Mouse (Mus musculus) embryo, embryonic 10 days (tissue): ENCODE data around the gene Nit1.

ENCODE experiments used
- DNase-seq: peaks from one replicate; pipeline ENCODE4 v3.0.0-alpha.2; 2015; ENCODE audit warnings: low spot score

The Nit1 gene

DNA sequence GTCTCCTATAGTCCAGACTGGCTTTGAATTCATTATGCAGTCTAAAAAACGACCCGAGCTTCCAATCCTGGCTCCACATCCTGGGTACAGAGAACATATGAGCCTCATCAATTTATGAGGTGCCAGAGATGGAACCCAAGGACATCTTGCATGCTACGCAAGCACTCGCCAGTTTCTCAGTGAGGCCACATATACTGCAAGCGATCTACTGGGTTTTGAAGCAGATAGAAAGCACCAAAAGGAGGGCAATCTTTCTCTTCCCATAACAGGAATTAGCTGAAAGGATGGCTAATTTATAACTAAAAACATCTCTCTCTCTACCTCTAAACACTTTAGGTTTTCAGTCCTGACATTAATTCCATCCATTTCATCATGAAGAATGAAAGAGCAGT lies 51.5 kb downstream of the Nit1 start:
- peak; percentile 10 for DNase-seq

- peak; percentile 2 for DNase-seq
Measured at GRCm38 (mm10) chr1:171293351-171293750, 52.1 kb downstream of the Nit1 start.

DNA sequence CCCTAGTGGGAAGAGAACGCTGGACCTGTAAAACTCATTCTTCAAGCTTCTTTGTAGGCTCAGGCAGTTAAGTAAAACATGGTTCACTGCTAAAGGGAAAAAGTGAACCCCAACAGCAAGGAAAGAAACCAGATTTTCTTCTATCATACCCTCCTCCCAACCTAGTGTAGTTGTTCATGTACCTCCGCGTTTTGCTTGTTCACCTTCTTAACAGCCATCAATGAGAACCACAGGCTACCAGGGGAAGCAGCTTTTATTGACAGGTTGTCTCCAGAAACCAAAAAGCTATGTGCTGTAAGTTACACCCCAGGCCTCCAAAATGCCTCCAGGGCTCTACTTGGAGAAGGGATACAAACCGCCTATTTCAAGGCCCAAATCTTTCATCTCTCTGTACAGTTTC lies 57.1 kb downstream of the Nit1 start:
- no peak for DNase-seq
